Mouse (Mus musculus): Measurements from ENCODE around the gene Rrp1. TPM values are rescaled to one million over a fixed set of nuclear protein-coding genes. Genes with fewer than 3 reads are reported as not detected.
A peak's percentile ranks its signal among the peaks of the same experiment; 100 is the strongest.

The Rrp1 gene
- polyA plus RNA-seq, 1 experiment from 2014 or later = 340 TPM

DNA sequence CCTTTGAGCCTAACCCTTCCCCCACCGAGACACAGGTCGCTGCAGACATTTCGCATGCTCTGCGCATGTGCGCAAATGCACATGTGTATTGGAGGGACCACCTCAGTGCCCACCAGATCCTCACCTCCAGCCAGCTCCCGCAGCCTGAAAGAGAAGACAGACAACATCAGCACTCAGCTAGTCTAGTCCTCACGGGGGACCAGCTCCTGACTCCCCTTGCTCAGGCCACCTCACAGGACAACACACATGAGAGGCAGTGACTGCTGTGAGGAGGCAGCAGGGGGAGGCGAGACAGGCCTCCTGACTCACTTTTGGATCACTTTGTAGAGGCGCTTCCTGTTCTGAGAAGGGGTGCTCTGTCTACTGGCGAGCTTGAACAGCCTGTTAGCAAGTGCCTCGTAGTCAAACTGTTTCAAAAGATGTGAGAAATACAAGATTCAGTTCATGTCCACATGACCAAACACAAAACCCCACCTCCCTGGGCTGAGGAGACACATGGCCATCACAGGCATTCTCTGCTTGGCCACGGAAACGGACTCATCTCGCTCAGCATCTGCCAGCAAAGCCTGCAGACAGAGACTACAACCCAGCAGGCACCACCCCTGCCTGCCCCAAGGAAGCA lies 10.4 kb downstream of the Rrp1 start:
- H3K4me3 ChIP-seq (replicated peaks) = no peak overlapping the region
- no peak overlapping the region for H3K4me2 ChIP-seq
- H3K27me3 ChIP-seq = no peaks in the 10 kb centered on the region
- H3K9ac ChIP-seq (replicated peaks) = no peak overlapping the region
- no peaks in the 10 kb centered on the region for H3K9me3 ChIP-seq
- H3K27ac ChIP-seq = no peak overlapping the region
- peaks cover 89% of the 10 kb centered on the region for H3K36me3 ChIP-seq
- 91% methylated on average over 14 of the region's 14 CpGs for WGBS
- no peak for ATAC-seq (ENCODE audit: insufficient number of reproducible peaks, insufficient read depth, low FRiP score, low TSS enrichment, low read depth)
- peaks cover 4% of the 10 kb centered on the region; the same call in 1 of the 2 replicates for H3K4me1 ChIP-seq (replicated peaks)

DNA sequence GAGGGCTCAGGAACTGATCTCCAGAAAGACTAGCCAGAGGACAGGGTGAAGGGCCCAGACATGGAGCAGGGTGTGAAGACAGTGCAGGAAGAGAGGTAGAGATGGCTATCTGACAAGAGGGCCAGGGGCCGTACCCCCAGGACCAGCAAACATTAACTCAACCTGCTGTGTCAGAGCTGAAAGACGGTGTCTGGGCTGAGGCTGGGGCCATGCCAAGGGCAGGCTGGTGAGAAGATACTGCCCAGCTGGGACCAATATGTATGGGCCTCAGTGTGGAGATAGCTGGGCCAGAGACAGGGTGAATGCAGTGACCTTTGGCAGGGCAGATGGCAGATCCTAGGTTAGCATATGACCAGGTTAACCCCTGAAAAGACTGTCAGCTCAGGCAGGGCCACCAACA lies 11.7 kb downstream of the Rrp1 start:
- 92% methylated on average over 2 of the region's 2 CpGs for WGBS
- ATAC-seq (ENCODE audit: insufficient number of reproducible peaks, insufficient read depth, low FRiP score, low TSS enrichment, low read depth) = no peak
- H3K27me3 ChIP-seq = no peaks in the 10 kb centered on the region
- no peak overlapping the region for H3K27ac ChIP-seq
- no peak overlapping the region for H3K4me2 ChIP-seq
- H3K4me1 ChIP-seq (replicated peaks) = peaks cover 4% of the 10 kb centered on the region; the same call in 1 of the 2 replicates
- H3K36me3 ChIP-seq = peaks cover 76% of the 10 kb centered on the region
- no peaks in the 10 kb centered on the region for H3K9me3 ChIP-seq
- H3K4me3 ChIP-seq (replicated peaks) = no peak overlapping the region
- no peak overlapping the region for H3K9ac ChIP-seq (replicated peaks)

DNA sequence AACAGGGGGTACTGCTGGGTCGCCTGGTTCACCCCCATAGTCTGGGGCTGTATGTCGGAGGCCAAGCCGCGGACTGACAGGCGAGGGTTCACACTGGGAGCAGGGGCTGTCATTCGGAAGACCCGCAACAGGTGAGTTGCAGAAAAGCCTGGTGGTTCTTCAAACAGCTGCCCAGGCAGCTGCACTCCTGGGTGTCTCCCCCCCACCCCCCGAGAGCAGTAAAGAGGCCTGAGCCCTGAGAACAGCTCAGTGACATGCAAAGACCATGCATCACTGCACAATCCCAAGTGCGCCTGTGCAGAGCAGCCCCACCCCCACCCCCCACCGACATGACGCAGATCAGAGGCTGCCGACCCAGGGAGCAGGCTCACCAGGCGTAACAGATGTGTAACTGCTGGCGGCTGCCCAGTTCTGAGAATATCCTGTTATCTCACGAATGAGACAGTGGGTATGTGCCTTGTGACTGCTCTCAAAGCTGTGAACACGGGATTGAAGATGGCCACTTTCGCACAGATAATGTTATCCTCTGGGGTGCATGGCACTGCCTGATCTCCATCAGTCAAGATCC lies 13.7 kb downstream of the Rrp1 start:
- Histone ChIP-seq H3K36me3 (peaks cover 58% of the 10 kb centered on the region), H3K4me1 (replicated peaks) (peaks cover 11% of the 10 kb centered on the region), H3K4me2 (no peak overlapping the region), H3K9me3 (no peaks in the 10 kb centered on the region), H3K4me3 (replicated peaks) (no peak overlapping the region), H3K27ac (no peak overlapping the region), H3K27me3 (no peaks in the 10 kb centered on the region), H3K9ac (replicated peaks) (no peak overlapping the region; the same call in 1 of the 2 replicates)
- ATAC-seq (ENCODE audit: insufficient number of reproducible peaks, insufficient read depth, low FRiP score, low TSS enrichment, low read depth) = 0 out of 2 replicates have a peak, but pooled peaks have one; percentile 40
- 52% methylated on average over 17 of the region's 17 CpGs for WGBS

DNA sequence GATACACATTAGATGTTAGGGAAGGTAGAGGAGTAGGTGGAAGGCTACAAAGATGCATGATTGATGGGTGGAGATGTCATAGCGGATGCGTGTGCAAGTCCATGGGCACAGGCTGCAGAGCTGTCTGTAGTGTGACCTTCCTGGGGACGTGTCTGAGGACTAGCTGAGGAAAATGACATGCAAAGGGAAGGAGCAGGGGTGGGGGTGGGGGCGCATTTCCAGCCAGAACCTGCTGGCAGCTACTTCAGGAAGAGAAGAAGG lies 16.3 kb downstream of the Rrp1 start:
- WGBS = 60% methylated on average over 4 of the region's 4 CpGs
- no peak overlapping the region for H3K27ac ChIP-seq
- H3K4me1 ChIP-seq (replicated peaks) = peaks cover 14% of the 10 kb centered on the region
- H3K4me2 ChIP-seq = peak overlapping the region; percentile 42
- no peak overlapping the region for H3K9ac ChIP-seq (replicated peaks)
- no peak overlapping the region for H3K4me3 ChIP-seq (replicated peaks)
- H3K27me3 ChIP-seq = peaks cover 14% of the 10 kb centered on the region
- H3K36me3 ChIP-seq = peaks cover 32% of the 10 kb centered on the region
- ATAC-seq (ENCODE audit: insufficient number of reproducible peaks, insufficient read depth, low FRiP score, low TSS enrichment, low read depth) = no peak
- no peaks in the 10 kb centered on the region for H3K9me3 ChIP-seq

DNA sequence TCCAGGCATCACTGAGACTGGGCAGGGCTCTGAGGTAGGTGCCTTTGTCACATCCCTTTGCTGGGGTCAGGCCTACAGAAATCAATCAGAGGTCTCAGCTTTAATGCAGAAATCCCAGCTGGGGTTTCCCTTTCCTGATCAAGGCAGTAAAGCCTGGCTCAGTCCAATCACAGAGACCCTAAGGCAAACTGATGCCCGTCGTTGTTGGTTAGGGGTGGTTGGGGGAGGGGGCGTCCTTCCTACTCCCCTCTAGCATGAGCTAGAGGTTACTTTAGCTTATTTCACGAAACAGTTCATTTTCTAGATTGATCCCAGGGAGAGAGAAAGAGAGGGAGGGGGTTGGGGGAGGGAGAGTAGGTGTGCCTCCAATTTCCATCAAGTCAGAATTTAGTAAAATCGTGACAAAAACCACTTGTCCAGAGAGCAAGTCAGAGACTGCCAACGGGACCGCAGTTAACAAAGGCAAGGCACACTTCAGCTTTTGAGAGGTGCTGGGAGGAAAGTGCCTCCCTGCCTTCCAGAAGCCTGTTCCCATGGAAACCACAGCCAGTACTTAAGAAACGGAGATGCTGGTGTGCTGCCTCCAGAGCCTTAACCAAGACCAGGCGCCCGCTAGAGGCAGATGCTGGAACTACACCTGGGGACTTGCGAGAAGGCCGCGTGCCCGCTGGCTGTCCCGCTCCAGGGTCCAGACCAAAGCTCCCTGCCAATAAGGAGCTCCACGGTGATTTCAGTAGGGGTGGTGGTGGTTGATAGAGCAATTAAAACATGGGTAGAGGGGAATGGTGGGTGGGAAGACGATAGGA lies 16.8 kb downstream of the Rrp1 start:
- H3K9ac ChIP-seq (replicated peaks) = no peak overlapping the region
- peak overlapping the region; percentile 42 for H3K4me2 ChIP-seq
- H3K36me3 ChIP-seq = peaks cover 27% of the 10 kb centered on the region
- ATAC-seq (ENCODE audit: insufficient number of reproducible peaks, insufficient read depth, low FRiP score, low TSS enrichment, low read depth) = peak; percentile 64
- H3K4me1 ChIP-seq (replicated peaks) = peaks cover 14% of the 10 kb centered on the region
- H3K27ac ChIP-seq = peak overlapping the region; percentile 24
- H3K9me3 ChIP-seq = no peaks in the 10 kb centered on the region
- H3K27me3 ChIP-seq = peaks cover 19% of the 10 kb centered on the region
- H3K4me3 ChIP-seq (replicated peaks) = no peak overlapping the region
- 5% methylated on average over 17 of the region's 17 CpGs for WGBS

DNA sequence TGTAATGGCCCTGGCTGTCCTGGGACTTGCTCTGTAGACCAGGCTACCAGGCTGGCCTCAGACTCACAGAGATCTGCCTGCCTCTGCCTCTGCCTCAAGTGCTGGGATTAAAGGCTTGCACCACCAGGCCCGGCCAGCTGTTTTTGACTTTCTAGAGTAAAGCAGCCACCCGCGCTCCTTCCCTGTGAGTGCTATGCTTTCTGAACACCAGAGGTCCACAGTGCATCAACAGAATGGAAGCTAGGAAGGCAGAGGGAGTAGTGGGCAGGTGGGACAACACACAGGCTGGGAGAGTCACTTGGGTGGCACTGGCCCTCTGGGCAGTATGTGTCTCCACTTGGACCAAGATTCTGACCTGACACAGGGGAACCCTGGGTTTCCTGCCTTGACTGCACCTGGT lies 17.5 kb downstream of the Rrp1 start:
- peak overlapping the region; percentile 42; the same call in 1 of the 2 replicates for H3K4me2 ChIP-seq
- H3K9me3 ChIP-seq = no peaks in the 10 kb centered on the region
- H3K4me3 ChIP-seq (replicated peaks) = no peak overlapping the region
- H3K27me3 ChIP-seq = peaks cover 26% of the 10 kb centered on the region
- H3K9ac ChIP-seq (replicated peaks) = no peak overlapping the region
- WGBS = 84% methylated on average over 3 of the region's 3 CpGs
- no peak for ATAC-seq (ENCODE audit: insufficient number of reproducible peaks, insufficient read depth, low FRiP score, low TSS enrichment, low read depth)
- H3K27ac ChIP-seq = peak overlapping the region; percentile 24; the same call in 1 of the 2 replicates
- peaks cover 21% of the 10 kb centered on the region for H3K36me3 ChIP-seq
- H3K4me1 ChIP-seq (replicated peaks) = peaks cover 17% of the 10 kb centered on the region

GRCm38 (mm10) chr10:78392072-78392471 lies 20.8 kb downstream of the Rrp1 start:
- H3K27me3 ChIP-seq = peaks cover 42% of the 10 kb centered on the region
- H3K4me1 ChIP-seq (replicated peaks) = peaks cover 13% of the 10 kb centered on the region
- H3K4me3 ChIP-seq (replicated peaks) = peak overlapping the region; percentile 11; the same call in 1 of the 2 replicates
- no peak for ATAC-seq (ENCODE audit: insufficient number of reproducible peaks, insufficient read depth, low FRiP score, low TSS enrichment, low read depth)
- no peaks in the 10 kb centered on the region for H3K9me3 ChIP-seq
- H3K27ac ChIP-seq = no peak overlapping the region
- H3K4me2 ChIP-seq = peak overlapping the region; percentile 5; the same call in 1 of the 2 replicates
- WGBS = 4% methylated on average over 18 of the region's 18 CpGs
- H3K36me3 ChIP-seq = no peaks in the 10 kb centered on the region
- H3K9ac ChIP-seq (replicated peaks) = no peak overlapping the region

DNA sequence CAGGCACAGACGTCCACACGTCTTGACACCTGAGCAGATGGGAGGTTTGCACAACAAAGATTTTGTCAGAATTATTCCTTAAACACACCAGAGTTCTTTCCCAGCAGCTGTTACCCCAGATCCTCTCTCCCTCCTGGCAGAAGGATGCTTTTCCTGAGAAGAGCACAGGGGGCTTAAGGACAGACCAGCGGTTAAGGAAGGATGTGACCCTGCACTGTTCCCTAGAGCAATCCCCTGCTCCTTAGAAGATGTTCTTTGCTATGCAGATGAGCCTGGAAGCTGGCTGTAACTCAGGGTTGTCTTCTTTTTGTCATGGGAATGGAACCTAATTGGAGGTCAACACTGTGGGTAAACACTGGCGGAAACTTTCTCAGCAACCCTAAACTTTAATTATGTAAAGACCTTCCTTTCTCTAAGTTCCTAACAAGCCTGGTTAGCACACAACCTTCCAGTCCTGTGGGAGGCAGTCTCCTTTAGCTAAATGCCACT lies 21.8 kb downstream of the Rrp1 start:
- H3K4me1 ChIP-seq (replicated peaks) = peaks cover 12% of the 10 kb centered on the region
- no peaks in the 10 kb centered on the region for H3K36me3 ChIP-seq
- H3K4me3 ChIP-seq (replicated peaks) = no peak overlapping the region
- 15% methylated on average over 4 of the region's 4 CpGs for WGBS
- no peak overlapping the region for H3K27ac ChIP-seq
- no peak for ATAC-seq (ENCODE audit: insufficient number of reproducible peaks, insufficient read depth, low FRiP score, low TSS enrichment, low read depth)
- no peaks in the 10 kb centered on the region for H3K9me3 ChIP-seq
- H3K27me3 ChIP-seq = peaks cover 42% of the 10 kb centered on the region
- no peak overlapping the region for H3K4me2 ChIP-seq
- H3K9ac ChIP-seq (replicated peaks) = no peak overlapping the region

GRCm38 (mm10) chr10:78388216-78388980 lies 24.4 kb downstream of the Rrp1 start:
- 54% methylated on average over 20 of the region's 20 CpGs for WGBS
- Histone ChIP-seq H3K4me3 (replicated peaks) (no peak overlapping the region), H3K36me3 (no peaks in the 10 kb centered on the region), H3K27me3 (peaks cover 42% of the 10 kb centered on the region), H3K27ac (no peak overlapping the region), H3K4me1 (replicated peaks) (peaks cover 6% of the 10 kb centered on the region; the same call in 1 of the 2 replicates), H3K9me3 (no peaks in the 10 kb centered on the region), H3K9ac (replicated peaks) (peak overlapping the region; percentile 34; the same call in 1 of the 2 replicates), H3K4me2 (no peak overlapping the region)
- no peak for ATAC-seq (ENCODE audit: insufficient number of reproducible peaks, insufficient read depth, low FRiP score, low TSS enrichment, low read depth)

GRCm38 (mm10) chr10:78385520-78385919 lies 27.3 kb downstream of the Rrp1 start:
- ATAC-seq (ENCODE audit: insufficient number of reproducible peaks, insufficient read depth, low FRiP score, low TSS enrichment, low read depth) = no peak
- no peak overlapping the region for H3K27ac ChIP-seq
- H3K27me3 ChIP-seq = peaks cover 18% of the 10 kb centered on the region
- H3K9ac ChIP-seq (replicated peaks) = no peak overlapping the region
- no peak overlapping the region for H3K4me3 ChIP-seq (replicated peaks)
- no peaks in the 10 kb centered on the region for H3K9me3 ChIP-seq
- WGBS = 63% methylated on average over 5 of the region's 5 CpGs
- H3K4me1 ChIP-seq (replicated peaks) = peaks cover 1% of the 10 kb centered on the region; the same call in 1 of the 2 replicates
- H3K4me2 ChIP-seq = no peak overlapping the region
- H3K36me3 ChIP-seq = no peaks in the 10 kb centered on the region

GRCm38 (mm10) chr10:78383567-78383966 lies 29.3 kb downstream of the Rrp1 start:
- ATAC-seq (ENCODE audit: insufficient number of reproducible peaks, insufficient read depth, low FRiP score, low TSS enrichment, low read depth) = no peak
- Histone ChIP-seq H3K27ac (no peak overlapping the region), H3K4me2 (no peak overlapping the region), H3K36me3 (no peaks in the 10 kb centered on the region), H3K9me3 (no peaks in the 10 kb centered on the region), H3K4me3 (replicated peaks) (no peak overlapping the region), H3K27me3 (peaks cover under 1% of the 10 kb centered on the region; the same call in 1 of the 2 replicates), H3K4me1 (replicated peaks) (no peaks in the 10 kb centered on the region), H3K9ac (replicated peaks) (no peak overlapping the region)
- WGBS = 73% methylated on average over 3 of the region's 3 CpGs

Measured in limb, embryonic 12.5 days (tissue).